Mouse (Mus musculus) stomach, postnatal 0 days (tissue): ENCODE results near the gene Klf6.

ENCODE experiments used
- CTCF ChIP-seq: IDR thresholded peaks from 2 replicates; pipeline ENCODE4 v1.5.1; 2016; ENCODE audit warnings: antibody characterized with exemption, low read depth, mild to moderate bottlenecking, moderate library complexity
- EP300 ChIP-seq: optimal IDR thresholded peaks from 2 replicates; pipeline ENCODE3; 2016; ENCODE audit warnings: antibody characterized with exemption

DNA sequence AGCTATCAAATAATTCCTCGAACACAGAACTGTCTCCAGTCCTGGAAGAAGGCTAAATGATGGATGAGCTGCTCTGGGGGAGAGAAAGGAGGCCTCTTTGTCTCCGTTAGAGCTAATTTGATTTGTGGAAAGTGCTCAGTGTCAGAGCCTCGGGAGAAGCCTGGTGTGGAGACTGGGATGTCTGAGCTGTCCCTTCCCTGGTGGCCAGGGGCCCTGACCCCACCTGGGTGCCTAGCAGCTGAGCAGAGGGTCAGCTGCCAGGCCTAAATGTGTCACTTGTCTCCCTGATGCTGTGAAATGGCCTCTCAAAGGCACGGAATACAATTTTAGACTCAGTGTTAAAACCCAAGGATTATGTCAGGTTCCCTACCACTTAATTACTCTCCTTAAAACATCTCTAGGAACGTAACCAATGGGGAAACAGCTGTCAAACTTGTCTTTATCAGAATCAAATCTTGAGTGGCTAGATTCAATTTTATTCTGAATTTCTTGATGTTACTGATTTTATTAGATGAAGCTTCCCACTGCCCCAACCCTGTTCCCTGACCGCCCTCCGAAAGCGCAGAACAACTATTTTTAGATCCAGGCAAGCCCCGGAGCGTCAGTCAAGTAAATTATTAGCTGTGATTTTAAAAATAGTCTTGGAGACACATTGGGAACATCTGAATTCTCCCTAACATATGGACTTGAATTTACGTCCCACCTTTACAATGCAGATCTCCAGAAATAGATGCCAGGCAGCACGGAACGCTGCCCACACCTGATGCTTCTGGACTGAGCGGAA lies 36.1 kb downstream of the Klf6 start:
- TF ChIP-seq CTCF (no peak), EP300 (no peak)
